Mouse (Mus musculus) lung, postnatal 10 days (tissue): ENCODE data around the gene Ccdc137.

ENCODE experiments used
- DNase-seq: peaks from one replicate; pipeline ENCODE4 v3.0.0; 2021

Ccdc137 gene

GRCm38 (mm10) chr11:120500357-120500756 is 42.4 kb downstream of the Ccdc137 start:
- peak; percentile 68 for DNase-seq

GRCm38 (mm10) chr11:120501018-120501417 is 43.1 kb downstream of the Ccdc137 start:
- DNase-seq: no peak

- DNase-seq: no peak
These were observed 43.8 kb downstream of the Ccdc137 start for GRCm38 (mm10) chr11:120501701-120502100.

- no peak for DNase-seq
These were observed 47.7 kb downstream of the Ccdc137 start for GRCm38 (mm10) chr11:120505661-120506060.

GRCm38 (mm10) chr11:120506899-120507298 is 49.0 kb downstream of the Ccdc137 start:
- DNase-seq: peak; percentile 63

GRCm38 (mm10) chr11:120507611-120508289 is 49.8 kb downstream of the Ccdc137 start:
- peak; percentile 64 for DNase-seq

- no peak for DNase-seq
These were observed 50.5 kb downstream of the Ccdc137 start for GRCm38 (mm10) chr11:120508290-120508870.

- no peak for DNase-seq
These were observed 52.0 kb downstream of the Ccdc137 start for GRCm38 (mm10) chr11:120509940-120510339.

GRCm38 (mm10) chr11:120510375-120511030 is 52.6 kb downstream of the Ccdc137 start:
- no peak for DNase-seq

- DNase-seq: no peak
These were observed 55.0 kb downstream of the Ccdc137 start for GRCm38 (mm10) chr11:120512790-120513453.
